Mouse (Mus musculus): ENCODE data around the gene Nfix.
A peak's percentile ranks its signal among the peaks of the same experiment; 100 is the strongest.

DNA sequence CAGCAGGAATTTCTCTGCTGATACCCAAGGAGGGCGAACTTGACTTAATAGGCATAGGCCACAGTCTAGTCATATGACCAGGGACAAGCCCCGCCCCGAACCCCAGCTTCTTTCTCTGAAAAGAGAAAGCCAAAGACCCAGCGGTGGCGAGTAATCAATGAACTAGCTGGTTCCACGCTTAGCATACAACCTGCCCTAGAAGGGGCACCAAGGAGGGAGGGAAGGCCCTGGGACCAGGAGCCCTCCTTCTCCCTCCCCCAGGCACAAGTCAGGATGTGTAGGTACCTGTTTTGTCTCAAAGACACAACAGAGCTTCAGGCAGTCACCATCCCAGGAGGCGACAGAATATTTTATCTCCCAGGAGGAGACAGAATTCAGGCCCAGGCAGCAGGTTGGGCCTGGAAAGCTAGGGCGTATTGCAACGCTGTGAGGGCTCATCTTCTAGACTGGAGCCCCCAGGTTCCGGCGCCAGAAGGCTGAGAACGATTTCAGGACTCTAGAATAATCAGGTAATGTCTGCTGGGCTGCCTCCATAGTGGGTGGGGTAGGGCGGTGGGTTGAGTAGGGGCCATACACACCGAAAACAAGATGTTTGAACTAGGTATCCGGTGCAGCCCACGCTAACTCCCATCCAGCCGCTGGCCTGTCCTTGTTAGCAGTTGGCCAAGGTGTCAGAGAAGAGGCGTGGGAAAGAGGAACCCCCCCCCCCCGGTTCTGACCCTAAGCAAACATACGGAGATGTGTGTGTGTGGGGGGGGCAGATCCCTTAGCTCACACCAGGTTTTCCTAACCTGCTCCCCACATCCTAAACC is 113.7 kb downstream of the Nfix start, which contains the start of gene Trmt1:
- TF ChIP-seq POLR2AphosphoS2 (IDR thresholded peaks at IDR 0.05; ENCODE audit: insufficient read length, low read depth) (no peak), MYOD1 (IDR thresholded peaks at IDR 0.05; ENCODE audit: control insufficient read depth in 1 of 3, insufficient read length in 2 of 3, low read depth in 2 of 3) (no peak), CEBPB (IDR thresholded peaks at IDR 0.05; ENCODE audit: insufficient read depth, poor library complexity, severe bottlenecking) (no peak), TCF12 (IDR thresholded peaks at IDR 0.05; ENCODE audit: insufficient read depth, poor library complexity, severe bottlenecking) (no peak), MAX (IDR thresholded peaks at IDR 0.05; ENCODE audit: low read depth) (no peak), POLR2A (IDR thresholded peaks at IDR 0.05; ENCODE audit: insufficient read length, low read depth) (no peak), USF1 (IDR thresholded peaks at IDR 0.05; ENCODE audit: low read depth) (peak; percentile 74), E2F4 (IDR thresholded peaks at IDR 0.05; ENCODE audit: insufficient read depth) (no peak), REST (IDR thresholded peaks at IDR 0.05; ENCODE audit: insufficient read depth, insufficient read length) (no peak), MYOG (IDR thresholded peaks at IDR 0.05; ENCODE audit: control insufficient read depth in 1 of 3, insufficient read depth in 1 of 3, insufficient read length in 2 of 3, low read depth in 2 of 3) (no peak), SRF (IDR thresholded peaks at IDR 0.05; ENCODE audit: control insufficient read depth, insufficient read length, low read depth) (no peak), TCF3 (IDR thresholded peaks at IDR 0.05; ENCODE audit: insufficient read length, low read depth) (no peak)

All from myocyte (in vitro differentiated cells).